Mouse (Mus musculus) right cerebral cortex, adult 18-20 months (tissue): ENCODE measurements at regions not wholly inside any gene's neighbourhood (a gene's known extent, or its start where the extent isn't known, plus 50 kb on each side); places are given as distances from the start of the nearest gene placed in this dataset.
"Not testable (repeated sequence)": the region's sequence is repeated elsewhere in the genome, so short reads cannot be mapped to it uniquely, and the experiment has no call there.

Source experiments
- DNase-seq: peaks from one replicate; pipeline ENCODE4 v3.0.0; 2022; ENCODE audit warnings: mixed read lengths

DNA sequence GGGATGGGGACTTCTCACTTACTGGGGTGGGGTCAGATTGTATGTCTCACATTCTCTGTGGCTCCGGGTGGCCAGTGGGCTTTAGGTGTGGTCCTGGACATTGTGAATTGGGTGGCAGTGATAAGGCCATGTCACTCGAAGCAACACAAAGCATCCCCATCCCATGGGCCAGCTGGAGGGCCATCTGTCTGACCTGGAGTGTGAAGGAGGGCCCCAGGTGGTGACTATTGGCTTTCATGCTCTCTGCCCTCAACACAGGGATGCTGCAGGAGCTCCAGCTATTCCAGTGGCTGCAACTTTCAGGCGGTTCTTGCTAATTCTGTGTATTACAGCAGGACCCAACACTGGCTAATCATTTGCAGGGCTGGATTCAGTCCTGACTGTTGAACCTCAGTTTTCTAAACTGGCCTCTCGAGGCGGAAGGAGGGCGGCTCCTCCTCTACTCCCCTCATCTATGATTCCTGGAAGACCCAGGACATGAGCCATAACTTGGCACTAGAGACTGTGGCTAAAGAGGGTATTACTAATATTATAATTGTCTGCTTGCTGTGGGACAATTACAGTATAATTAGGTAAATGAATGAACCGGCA, 64.1 kb downstream of the 9530068E07Rik start:
- no peak for DNase-seq

DNA sequence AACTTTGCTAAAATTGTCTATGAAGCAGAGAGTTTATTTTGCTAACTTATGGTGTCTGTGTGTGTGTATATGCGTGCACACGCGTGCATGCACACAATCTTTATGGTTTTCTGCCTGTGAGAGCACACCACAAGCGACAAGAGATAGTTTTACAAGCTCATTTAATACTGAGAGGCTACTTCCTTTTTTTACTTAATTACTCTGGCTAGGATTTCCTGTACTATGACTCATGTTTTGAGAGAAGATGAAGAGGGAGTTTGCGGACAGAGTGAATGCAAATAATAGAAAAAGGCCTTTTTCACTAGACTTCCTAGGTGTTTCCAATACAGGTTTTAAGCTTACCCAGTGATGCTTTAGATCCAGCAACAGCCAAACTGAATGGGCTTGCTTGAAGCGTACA, 74.9 kb downstream of the 9530068E07Rik start:
- not testable (repeated sequence) for DNase-seq

DNA sequence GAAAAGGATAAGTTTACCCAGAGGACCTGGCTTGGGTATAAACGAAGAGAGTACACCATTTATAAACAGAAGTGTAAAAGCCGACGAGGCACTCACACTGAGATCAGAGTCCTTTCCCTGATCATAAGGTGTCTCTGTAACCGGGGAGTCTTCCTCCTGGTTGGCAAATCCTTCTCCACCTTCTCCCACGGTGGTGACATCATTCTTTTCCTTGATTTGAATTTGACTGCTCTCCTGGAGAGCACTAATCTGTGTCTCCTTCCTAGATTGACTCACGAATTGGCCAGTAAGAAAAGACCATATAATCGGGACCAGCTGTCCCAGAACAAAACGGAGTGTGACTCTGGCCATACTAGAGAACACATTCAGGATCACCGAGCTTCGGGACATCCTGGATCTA, 83.9 kb downstream of the 9530068E07Rik start:
- not testable (repeated sequence) for DNase-seq

DNA sequence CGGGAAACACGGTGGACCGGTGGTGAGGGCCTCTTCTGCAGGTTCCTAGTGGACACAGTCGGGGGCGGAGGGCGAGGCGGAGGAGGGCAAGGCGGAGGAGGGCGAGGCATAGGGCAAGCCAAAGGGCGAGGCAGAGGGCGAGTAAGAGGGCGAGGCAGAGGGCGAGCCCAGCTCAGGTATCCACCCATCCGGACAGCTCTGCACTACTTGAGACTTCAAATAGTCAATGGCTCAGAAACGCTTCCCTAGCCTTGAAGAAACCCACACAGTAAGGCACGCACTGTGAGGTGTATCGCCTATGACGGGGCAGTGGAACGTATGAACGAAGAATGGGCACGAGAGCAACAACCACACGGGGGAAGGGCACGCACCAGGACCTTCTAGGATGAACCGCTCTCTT, 84.5 kb downstream of the 9530068E07Rik start:
- DNase-seq = not testable (repeated sequence)

DNA sequence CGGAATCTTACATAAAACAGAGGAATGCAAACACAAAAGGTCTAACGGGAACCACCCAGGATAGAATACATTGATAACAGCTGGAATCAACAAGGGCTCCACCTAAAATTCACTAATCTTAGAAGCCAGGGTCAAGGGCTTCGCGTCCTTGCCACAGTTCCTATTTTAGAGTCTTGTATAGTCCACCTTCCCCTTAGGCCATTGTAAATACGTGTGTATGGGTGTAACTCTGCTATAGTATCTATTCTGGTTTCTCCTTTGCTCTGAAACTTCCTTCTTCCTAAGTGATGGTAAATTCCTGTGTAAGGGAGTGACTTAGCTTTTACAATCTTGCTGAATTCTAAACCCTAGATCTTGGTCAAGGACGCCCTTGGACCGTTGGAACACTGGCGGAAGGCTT, 87.3 kb downstream of the 9530068E07Rik start:
- DNase-seq = not testable (repeated sequence)

DNA sequence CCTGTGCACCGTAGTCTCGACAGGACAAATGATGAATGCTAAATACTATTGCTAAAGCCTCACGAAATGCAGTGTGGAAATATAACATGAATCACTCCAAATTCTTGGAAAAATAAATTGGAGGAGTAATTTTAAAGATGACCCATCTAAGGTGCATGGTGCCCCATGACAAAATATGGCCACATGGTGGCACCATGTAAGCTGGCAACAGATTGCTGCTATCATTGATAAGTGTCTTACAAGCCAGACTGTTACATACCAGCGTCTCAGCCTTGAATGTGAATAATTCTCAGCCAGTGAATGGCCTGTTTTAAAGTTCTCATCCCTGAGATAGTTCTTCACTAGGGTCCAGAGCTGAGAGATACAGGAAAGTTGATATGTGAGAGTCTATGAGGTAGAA, 92.3 kb downstream of the 9530068E07Rik start:
- DNase-seq = not testable (repeated sequence)

DNA sequence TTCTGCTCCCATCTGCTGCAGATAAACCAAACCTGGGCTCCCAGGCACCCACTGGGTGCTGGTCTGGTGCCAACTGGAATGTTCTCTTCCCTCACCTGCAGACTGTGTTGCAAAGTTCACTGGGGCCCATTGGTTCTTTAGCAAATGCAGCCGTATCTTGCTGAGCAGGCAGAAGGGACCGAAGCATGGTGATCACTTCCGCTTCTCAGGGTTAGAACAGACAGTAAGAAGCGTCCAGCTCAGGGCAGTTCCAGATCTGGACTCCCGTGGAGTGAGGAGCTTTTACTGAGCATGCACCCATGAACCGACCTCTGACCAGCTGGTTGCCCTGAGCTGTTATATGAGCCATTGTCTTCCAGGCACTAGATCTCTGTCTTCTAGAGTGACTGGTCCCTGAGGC, 97.1 kb downstream of the 9530068E07Rik start:
- no peak for DNase-seq

DNA sequence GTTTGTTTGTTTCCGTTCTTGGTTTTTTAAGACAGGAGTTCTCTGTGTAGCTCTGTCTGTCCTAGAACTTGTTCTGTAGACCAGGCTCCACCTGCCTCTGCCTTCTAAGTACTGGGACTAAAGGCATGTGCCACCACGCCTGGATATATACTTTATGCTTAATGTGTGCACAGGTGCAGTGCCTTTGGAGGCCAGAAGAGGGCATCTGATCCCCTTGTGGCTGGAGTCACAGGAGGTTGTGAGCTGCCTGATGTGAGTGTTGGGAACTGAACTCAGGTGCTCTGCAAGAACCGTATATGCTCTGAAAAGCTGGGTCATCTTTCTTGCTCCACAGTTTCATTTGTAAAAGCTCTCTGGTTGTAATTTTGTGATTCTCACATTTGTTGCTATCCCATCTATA, 100.7 kb downstream of the 9530068E07Rik start:
- DNase-seq = no peak

DNA sequence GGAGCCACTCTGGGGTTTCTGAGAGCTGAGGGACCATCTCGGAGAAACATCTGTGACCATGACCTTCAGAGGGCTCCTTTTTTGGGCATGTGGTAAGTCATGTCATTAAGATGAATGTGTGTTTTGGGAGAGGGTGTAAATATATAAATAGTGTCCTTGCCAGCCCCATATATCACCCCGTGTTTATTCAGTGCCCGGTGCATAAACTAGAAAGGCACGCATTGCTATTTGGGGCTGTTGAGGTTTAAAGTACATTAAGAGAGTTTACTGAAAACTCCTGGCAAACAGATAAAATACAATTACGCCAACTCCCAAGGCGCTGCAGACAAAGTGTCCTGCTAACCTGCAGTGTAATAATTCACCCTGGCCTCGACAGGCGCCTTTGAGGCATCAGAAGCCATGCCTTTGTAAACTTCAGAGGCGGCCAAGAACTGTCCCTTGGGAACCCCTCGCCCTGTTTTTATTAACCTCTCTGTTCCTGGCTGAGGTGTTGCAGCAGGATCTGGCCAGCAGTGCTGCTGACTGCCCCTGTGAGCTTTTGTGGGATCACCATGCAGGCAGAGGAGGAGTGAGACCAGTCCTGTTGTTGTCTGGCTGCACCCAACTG, 106.6 kb downstream of the 9530068E07Rik start:
- DNase-seq = no peak

DNA sequence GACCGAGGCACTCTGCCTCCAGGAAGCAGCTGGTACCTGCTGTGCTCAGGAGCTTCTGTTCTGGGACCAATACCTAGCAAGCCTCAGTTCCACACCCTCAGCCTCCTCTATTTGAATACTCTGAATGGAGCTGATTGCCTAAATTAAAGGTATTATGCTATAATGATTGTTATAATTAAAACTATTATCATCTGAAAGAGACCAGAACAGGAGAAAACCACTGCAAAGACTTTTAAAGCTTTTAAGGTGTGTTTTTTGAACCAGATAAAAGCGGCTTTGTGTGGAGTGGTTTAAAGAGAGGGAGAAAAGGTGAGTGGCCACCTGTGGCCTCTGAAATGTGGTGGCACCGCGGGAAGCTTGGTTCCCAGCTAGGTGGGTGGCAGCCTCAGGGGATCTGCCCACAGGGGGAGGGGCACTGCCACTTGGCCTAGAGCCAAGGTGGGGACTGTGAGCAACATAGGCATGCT, 115.6 kb downstream of the 9530068E07Rik start:
- DNase-seq = no peak

DNA sequence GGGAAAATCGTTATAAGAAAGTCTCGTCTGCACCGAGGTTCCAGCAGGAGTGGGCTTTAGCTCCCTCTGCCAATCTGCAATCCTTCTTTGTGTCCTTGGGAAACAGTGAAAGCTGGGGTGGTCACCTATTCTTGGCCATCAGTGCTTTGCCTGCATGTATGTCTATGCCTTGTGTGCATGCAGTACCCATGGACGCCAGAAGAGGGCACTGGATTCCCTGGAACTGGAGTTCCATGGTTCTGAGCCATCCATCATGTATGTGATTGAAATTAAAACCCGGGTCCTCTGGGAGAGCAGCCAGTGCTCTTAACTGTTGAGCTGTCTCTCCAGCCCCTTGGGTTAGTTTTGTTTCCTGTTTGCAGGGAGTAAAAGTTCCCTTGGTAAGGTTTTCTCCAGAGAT, 121.1 kb downstream of the 9530068E07Rik start:
- DNase-seq = no peak

DNA sequence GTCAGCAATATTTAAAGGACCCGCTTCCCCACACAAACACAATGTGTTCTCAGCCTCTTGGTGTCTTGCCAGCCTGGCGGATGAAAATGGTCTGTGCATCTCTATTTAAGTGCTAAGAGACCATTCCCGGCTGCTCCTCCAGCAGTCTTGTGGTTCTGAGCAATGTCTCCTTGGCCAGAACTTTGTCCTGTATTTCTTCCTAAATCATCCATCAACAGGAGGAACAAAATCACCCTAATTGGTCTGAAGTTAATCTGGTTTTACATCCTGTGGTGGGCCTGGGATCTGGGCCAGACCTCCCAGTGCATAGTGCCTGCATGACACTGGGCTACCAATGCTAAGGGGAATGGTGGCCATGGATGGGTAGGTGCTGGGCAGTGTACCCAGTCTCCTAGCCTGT, 123.6 kb downstream of the 9530068E07Rik start:
- no peak for DNase-seq

DNA sequence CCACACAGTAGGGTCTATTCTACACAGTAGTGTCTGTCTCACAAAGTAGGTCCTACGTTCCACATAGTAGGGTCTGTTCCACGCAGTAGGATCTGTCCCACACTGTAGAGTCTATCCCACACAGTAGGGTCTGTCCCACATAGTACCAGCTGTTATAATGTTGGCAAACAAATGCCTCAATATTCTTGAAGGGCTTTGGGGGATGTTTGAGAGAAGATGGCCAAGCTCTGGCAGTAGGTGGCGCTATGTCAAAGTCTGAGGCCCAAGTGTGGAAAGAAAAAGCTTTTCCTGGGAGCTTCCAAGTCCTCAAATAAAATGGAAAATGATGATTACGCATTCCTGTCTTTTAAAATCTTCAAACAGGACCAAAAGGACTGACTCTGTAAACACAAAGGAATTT, 125.7 kb downstream of the 9530068E07Rik start:
- DNase-seq = peak; percentile 63

DNA sequence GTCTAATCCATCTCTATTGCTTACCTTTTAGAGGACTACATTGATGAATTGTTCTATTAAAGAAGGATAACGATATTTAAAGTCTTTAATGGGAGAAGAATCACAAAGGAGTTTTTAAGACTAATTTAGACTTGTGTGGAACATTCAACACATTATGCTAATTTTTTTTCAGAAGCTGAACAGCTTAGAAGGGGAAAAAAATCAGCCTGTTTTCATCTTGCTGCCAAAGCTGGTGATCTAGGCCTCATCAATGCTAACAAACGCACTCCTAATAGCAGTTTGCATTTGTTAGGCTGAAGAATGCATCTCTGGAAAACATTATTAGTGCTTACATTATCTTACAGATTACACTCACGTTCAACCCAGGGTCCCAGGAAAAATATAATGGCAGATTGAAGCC, 126.2 kb downstream of the 9530068E07Rik start:
- no peak for DNase-seq

DNA sequence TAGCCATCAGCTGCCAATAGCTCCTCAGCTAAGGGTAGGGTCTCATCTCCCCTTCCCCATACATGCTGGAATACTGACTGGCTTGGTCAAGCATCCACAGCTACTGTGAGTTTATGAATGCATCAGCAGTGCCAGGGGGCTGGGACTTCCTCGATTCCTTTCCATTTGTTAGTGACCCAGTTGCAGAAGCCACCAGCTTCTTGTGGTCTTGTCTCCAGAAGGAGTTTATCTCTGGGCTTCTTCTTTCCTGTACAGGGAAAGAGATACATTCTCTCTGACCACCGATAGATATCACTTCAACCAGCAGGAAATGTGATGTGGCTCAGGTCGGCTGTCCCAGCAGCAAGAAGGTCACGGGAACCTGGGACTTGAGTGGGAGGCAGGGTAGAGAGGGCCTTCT, 127.0 kb downstream of the 9530068E07Rik start:
- DNase-seq = no peak

DNA sequence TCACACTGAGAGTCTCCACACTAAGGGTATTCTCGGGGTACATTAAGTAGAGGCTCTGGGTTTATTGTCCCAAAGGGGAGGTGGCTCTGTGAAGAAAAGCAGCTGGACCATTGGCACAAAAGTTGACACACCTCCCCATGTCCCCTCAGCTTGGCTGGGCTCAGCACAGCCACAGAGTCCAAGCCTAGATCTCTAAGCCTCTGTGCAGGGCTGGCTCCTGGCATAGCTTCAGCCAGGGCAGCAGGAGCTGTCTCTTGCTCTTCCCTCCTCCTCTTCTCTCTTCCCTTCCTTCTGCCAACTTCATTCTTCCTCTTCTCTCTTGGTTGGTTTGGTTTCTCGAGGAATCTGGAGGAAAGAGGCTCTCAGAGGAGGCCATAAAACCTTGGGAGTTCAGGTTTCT, 127.4 kb downstream of the 9530068E07Rik start:
- no peak for DNase-seq

DNA sequence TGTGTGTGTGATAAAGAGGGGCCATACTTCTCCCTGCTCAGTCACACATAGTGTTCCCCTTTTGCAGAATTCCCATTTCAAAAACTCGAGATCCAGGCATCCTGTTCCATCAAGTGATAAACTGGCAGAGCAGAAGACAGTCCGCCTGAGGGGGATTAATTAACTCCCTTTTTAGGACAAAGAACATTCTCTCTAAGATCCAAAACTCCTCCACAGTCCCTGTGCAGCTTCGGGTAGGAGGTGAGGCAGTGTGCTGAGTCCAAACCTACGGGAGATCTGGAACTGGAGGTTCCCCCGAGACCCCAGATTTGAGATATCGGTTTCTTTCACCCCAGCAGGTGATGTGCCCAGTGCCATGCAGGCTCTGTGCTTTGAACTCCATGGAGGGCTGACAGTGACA, 129.2 kb downstream of the 9530068E07Rik start:
- no peak for DNase-seq

DNA sequence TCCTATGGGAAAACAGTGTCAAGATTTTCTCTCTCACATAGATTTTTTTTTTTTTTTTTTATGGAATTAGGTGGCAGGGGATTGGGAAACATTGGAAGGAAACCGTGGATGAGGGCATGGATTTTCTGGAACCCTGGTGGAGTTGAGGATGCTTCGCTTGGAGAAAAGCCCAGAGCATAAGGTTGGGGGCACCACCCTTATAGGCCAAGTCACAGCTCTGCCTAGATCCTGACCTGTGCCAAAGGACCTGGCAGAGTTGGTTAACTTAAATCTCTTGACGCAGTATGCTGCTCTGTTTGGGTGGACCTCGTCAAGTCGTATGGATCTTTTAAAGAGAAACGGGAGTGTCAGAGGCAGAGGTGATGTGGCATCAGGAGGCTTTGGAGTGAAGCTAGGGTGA, 130.1 kb downstream of the 9530068E07Rik start:
- DNase-seq = no peak

DNA sequence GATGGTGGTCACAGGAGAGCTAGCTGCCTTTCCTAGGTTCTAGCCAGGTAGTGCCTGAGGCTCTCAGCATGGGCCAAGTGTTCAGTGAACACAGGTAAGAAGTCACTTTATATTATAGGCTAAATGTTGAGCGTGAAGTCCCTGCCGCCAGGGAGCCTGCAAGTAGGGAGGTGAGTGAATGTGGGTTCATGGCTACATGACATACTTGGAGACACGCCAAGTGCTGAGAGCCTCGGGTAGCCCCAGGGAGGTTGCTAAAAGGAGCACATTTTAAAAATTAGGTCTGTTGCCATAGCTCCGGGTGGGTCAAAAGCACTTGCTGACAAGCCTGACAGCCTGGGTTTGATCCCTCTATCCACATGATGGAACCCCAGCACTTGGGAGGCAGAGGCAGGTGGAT, 137.2 kb downstream of the 9530068E07Rik start:
- no peak for DNase-seq

DNA sequence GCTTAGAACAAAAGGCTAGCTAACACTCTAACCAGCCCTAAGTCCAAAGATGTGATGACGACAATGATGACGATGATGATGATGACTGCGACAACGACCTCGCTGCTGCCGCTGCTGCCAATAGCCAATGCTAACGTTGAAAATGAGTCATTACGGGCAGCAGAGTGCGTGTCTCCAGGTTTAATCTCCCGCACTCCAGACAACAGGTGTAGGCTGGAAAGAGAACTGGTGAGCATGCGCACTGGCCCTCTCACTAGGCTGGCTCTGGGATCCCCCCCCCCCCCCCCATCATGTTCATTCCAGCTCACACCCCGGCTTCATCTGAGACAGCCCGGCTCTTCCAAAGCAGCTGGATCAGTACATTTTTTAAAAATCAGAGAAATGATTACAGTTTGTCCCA, 138.4 kb downstream of the 9530068E07Rik start:
- peak; percentile 46 for DNase-seq

DNA sequence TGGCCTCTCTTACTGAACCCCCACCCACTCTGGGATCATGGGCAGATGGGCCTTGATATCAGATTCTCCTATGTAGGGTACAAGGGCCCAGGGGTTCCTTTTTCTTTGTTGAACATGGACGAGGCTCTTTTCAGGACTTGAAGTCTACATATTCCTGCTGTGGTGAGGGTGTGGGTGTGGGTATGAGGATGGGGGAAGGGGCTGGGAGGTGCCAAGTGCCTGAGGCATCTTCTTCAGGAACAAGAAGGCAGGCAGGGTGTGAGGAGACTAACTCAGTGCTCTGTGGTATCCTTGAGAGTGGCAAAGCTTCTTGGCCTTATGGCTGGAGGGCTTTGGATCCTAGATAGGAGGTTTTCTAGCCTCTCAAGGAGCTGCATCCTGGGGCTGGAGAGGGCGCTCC, 140.0 kb downstream of the 9530068E07Rik start:
- peak; percentile 43 for DNase-seq

DNA sequence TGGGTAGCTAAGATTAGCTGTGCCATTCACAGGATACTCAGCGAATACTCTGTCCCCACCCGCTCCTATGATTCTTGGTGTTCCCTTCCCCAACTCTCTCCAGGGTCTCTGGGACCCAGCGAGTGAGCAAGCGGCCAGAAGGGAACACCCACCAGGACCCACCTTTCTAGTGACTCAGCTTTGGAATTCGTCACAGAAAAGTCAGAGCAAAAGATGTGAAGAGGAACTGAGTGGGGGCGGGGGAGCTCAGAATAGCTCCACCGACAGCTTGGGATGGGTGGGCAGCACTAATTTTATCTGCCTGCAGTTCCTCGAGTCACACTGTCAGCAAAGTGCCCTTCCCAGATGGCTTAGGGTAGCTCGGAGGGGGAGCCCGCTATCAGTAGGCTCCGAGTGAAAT, 140.6 kb downstream of the 9530068E07Rik start:
- DNase-seq = peak; percentile 89

DNA sequence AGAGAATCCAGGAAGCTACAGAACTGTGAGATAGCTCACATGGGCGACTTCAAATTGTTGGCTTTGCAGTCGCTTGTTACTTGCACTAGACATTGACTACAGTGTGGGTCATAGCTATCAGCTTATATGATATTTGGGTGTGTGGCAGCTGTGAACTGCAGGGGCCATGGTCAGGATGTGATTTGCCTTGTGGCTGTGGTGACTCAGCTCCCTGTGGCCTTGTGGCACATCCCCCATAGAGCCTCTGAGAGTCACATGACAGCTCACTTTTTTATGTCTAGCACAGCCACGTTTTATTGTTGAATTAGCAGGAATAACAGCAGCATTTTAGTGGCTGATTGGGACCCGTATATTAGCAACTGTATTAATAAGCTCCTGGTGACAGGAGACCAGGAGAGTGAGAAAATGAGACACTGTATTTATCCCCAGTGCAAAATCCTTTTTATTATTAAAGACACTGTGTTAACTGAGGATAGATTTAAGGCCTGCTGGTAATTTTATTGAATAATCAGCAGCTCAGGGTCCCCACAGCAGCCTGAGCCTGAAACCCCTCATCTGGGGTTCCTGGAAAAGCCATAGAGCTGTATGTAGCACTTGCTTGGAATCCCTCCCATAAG, 141.7 kb downstream of the 9530068E07Rik start:
- no peak for DNase-seq

DNA sequence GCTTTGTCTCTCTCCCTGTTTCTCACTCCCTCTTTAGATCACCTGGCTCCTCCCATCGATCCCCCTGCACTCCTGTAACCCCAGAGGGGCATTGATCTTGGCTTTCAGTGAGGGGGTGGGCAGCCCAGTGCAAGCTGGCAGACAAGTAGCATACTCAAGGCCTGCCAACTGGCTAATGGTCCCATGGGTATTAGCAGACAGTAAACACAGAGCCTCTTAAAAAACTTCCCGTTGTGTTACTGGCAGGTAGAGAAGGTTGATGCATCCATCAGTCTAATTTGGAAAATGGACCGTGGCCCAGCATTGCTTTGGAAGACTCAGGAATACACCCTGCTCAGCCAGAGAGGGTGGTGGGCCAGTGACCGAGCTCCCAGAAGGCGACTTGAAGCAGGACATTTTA, 145.0 kb downstream of the 9530068E07Rik start:
- DNase-seq = no peak

DNA sequence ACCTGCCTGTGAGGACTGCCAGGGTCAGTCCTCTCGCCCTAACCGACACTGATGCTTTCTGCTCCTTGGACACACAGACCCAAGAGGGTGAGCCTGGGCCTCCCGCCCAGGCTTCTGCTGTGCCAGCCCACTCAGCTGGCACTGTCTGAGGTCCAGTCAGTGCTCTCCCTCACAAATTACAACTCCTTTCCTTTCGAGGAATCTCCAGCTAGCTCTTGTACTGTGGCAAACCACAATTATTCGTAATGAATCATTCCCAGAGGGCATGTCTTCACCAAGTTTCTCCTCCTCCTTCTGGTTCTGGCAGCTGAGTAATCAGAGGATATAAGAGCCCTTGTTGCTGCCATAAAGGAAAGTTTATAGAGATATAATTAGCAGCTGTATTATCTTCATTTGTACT, 155.2 kb downstream of the 9530068E07Rik start:
- no peak for DNase-seq
